Mouse (Mus musculus) limb, embryonic 12.5 days (tissue): ENCODE results near the gene Unc119. TPM values are rescaled to one million over a fixed set of nuclear protein-coding genes. Genes with fewer than 3 reads are reported as not detected.
A peak's percentile ranks its signal among the peaks of the same experiment; 100 is the strongest.

Experiments used
- ATAC-seq: fragments of 200-750 bp; cut with Nextera tagmentation; 2 replicates; pipeline ENCODE4 v1.8.0; 2017; ENCODE audit warnings: low read depth, moderate TSS enrichment; ENCODE audit not compliant: insufficient number of reproducible peaks, insufficient read depth, low FRiP score, low TSS enrichment
- H3K27ac ChIP-seq: fragments of 300-500 bp; sonication (generic); 2 replicates; pipeline ENCODE4 v1.5.1; 2016; ENCODE audit warnings: mild to moderate bottlenecking, moderate library complexity
- H3K27me3 ChIP-seq: fragments of 300-500 bp; sonication (generic); 2 replicates; pipeline ENCODE4 v1.6.1; 2016; ENCODE audit warnings: mild to moderate bottlenecking, moderate library complexity
- H3K36me3 ChIP-seq: fragments of 300-500 bp; sonication (generic); 2 replicates; pipeline ENCODE4 v1.6.1; 2016; ENCODE audit warnings: mild to moderate bottlenecking, moderate library complexity
- H3K4me1 ChIP-seq: fragments of 300-500 bp; sonication (generic); replicated peaks from 2 replicates; pipeline ENCODE4 v1.6.1; 2016
- H3K4me2 ChIP-seq: fragments of 300-500 bp; sonication (generic); 2 replicates; pipeline ENCODE4 v1.6.1; 2016; ENCODE audit warnings: mild to moderate bottlenecking, moderate library complexity
- H3K4me3 ChIP-seq: fragments of 300-500 bp; sonication (generic); replicated peaks from 2 replicates; pipeline ENCODE4 v1.5.1; 2016; ENCODE audit warnings: mild to moderate bottlenecking
- H3K9ac ChIP-seq: fragments of 300-500 bp; sonication (generic); replicated peaks from 2 replicates; pipeline ENCODE4 v1.6.1; 2016; ENCODE audit warnings: mild to moderate bottlenecking, moderate library complexity
- H3K9me3 ChIP-seq: fragments of 300-500 bp; sonication (generic); 2 replicates; pipeline ENCODE4 v1.6.1; 2016; ENCODE audit warnings: mild to moderate bottlenecking, moderate library complexity
- WGBS: fragments of 180-500 bp; shearing (Covaris S2); methylation state at CpG from one replicate; pipeline ENCODE4 v1.1.7; 2016; 5-methylcytosine and 5-hydroxymethylcytosine counted together
- polyA plus RNA-seq: library from polyadenylated mRNA; unstranded; fragments of >200 nt; fragmentation: Nextera tagmentation; extraction: Ambion mirVana; gene quantifications from 2 replicates; pipeline ENCODE4 v1.2.1, GENCODE M21; 2016

The Unc119 gene
- polyA plus RNA-seq, 1 experiment from 2014 or later = 94.8 TPM

GRCm38 (mm10) chr11:78324000-78324785 is 19.1 kb upstream of the Unc119 start:
- Histone ChIP-seq H3K4me2 (no peak overlapping the region), H3K4me3 (no peak overlapping the region), H3K36me3 (peaks cover 42% of the 10 kb centered on the region), H3K27me3 (no peaks in the 10 kb centered on the region), H3K4me1 (peaks cover 29% of the 10 kb centered on the region), H3K9me3 (no peaks in the 10 kb centered on the region), H3K9ac (no peak overlapping the region), H3K27ac (no peak overlapping the region)
- WGBS = 83% methylated on average over 15 of the region's 15 CpGs
- no peak for ATAC-seq

DNA sequence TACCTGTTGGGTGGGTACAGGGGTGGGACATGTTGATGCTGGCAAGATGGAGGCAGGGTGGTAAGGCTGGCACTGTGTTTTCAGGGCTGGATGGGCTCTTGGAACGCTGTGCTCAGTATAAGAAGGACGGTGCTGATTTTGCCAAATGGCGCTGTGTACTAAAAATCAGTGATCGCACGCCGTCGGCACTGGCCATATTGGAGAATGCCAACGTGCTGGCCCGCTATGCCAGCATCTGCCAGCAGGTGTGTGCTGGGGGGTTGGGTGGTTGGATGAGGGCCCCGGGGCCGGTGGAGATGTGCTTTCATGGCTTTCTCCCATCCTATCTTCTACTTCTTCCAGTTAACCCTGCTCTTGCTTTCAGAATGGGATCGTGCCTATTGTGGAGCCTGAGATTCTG is 18.3 kb upstream of the Unc119 start:
- Histone ChIP-seq H3K4me1 (peaks cover 35% of the 10 kb centered on the region), H3K4me3 (no peak overlapping the region), H3K27me3 (no peaks in the 10 kb centered on the region), H3K36me3 (peaks cover 34% of the 10 kb centered on the region), H3K27ac (no peak overlapping the region), H3K9ac (no peak overlapping the region), H3K9me3 (no peaks in the 10 kb centered on the region), H3K4me2 (no peak overlapping the region)
- 95% methylated on average over 12 of the region's 12 CpGs for WGBS
- no peak for ATAC-seq

GRCm38 (mm10) chr11:78327215-78327614 is 16.1 kb upstream of the Unc119 start:
- H3K4me1 ChIP-seq = peaks cover 24% of the 10 kb centered on the region
- ATAC-seq = no peak
- peaks cover 16% of the 10 kb centered on the region for H3K36me3 ChIP-seq
- no peaks in the 10 kb centered on the region for H3K9me3 ChIP-seq
- WGBS = 92% methylated on average over 4 of the region's 4 CpGs
- no peak overlapping the region for H3K9ac ChIP-seq
- no peak overlapping the region for H3K4me3 ChIP-seq
- H3K4me2 ChIP-seq = no peak overlapping the region
- no peaks in the 10 kb centered on the region for H3K27me3 ChIP-seq
- H3K27ac ChIP-seq = no peak overlapping the region

GRCm38 (mm10) chr11:78327634-78328511 is 15.4 kb upstream of the Unc119 start, which contains the start of gene Pigs:
TSS of gene Pigs (plus strand) at chr11:78328415.
- peaks cover 18% of the 10 kb centered on the region for H3K36me3 ChIP-seq
- H3K27ac ChIP-seq = no peak within 1 kb of the TSS
- peak; percentile 95 for ATAC-seq

GRCm38 (mm10) chr11:78328512-78329056 is 14.7 kb upstream of the Unc119 start:
- Histone ChIP-seq H3K9ac (peak overlapping the region; percentile 81), H3K27me3 (no peaks in the 10 kb centered on the region), H3K4me1 (peaks cover 11% of the 10 kb centered on the region), H3K27ac (no peak overlapping the region), H3K4me3 (peak overlapping the region; percentile 89), H3K9me3 (no peaks in the 10 kb centered on the region), H3K4me2 (peak overlapping the region; percentile 89), H3K36me3 (peaks cover 26% of the 10 kb centered on the region)
- peak; percentile 58; the same call in 1 of the 2 replicates for ATAC-seq
- WGBS = 1% methylated on average over 41 of the region's 41 CpGs

More at GRCm38 (mm10) chr11:78327634-78328511, 15.4 kb upstream of the Unc119 start, which contains the start of gene Pigs:
- H3K9me3 ChIP-seq = no peaks in the 10 kb centered on the region
- H3K4me3 ChIP-seq = peak within 1 kb of the TSS; percentile 89
- 14% methylated on average over 37 of the region's 37 CpGs for WGBS
- H3K4me2 ChIP-seq = peak within 1 kb of the TSS; percentile 89
- H3K9ac ChIP-seq = peak within 1 kb of the TSS; percentile 81
- H3K4me1 ChIP-seq = peaks cover 18% of the 10 kb centered on the region
- no peaks in the 10 kb centered on the region for H3K27me3 ChIP-seq

DNA sequence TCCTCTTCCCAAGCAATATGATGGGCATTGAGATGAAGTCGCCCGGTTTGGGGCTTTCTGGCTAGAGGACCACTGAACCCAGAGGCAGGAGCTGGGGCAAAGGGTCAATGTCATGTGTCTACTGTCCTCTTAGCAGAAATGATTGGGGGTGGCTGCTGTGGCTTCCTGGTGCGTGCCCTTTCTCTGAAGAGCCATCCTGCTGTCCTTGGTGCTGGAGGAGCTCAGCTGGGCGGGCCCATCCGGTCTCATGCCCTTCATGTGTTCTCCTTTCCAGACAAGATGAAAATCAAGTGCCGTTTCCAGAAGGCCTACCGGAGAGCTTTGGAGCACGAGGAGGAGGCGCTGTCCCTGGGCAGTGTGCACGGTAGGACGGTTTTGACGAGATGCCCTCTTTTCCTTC is 10.6 kb upstream of the Unc119 start:
- no peak for ATAC-seq
- H3K4me3 ChIP-seq = no peak overlapping the region
- no peak overlapping the region for H3K4me2 ChIP-seq
- no peaks in the 10 kb centered on the region for H3K27me3 ChIP-seq
- no peak overlapping the region for H3K9ac ChIP-seq
- no peak overlapping the region for H3K27ac ChIP-seq
- WGBS = 96% methylated on average over 12 of the region's 12 CpGs
- H3K9me3 ChIP-seq = no peaks in the 10 kb centered on the region
- H3K4me1 ChIP-seq = peaks cover 11% of the 10 kb centered on the region
- peaks cover 57% of the 10 kb centered on the region for H3K36me3 ChIP-seq

- Histone ChIP-seq H3K9me3 (no peaks in the 10 kb centered on the region), H3K27me3 (no peaks in the 10 kb centered on the region), H3K36me3 (peaks cover 70% of the 10 kb centered on the region), H3K4me3 (no peak overlapping the region), H3K27ac (no peak overlapping the region), H3K4me2 (no peak overlapping the region), H3K9ac (no peak overlapping the region), H3K4me1 (peaks cover 7% of the 10 kb centered on the region)
- ATAC-seq = no peak
- WGBS = 92% methylated on average over 5 of the region's 5 CpGs
Observed at GRCm38 (mm10) chr11:78333992-78334391, 9.3 kb upstream of the Unc119 start.

DNA sequence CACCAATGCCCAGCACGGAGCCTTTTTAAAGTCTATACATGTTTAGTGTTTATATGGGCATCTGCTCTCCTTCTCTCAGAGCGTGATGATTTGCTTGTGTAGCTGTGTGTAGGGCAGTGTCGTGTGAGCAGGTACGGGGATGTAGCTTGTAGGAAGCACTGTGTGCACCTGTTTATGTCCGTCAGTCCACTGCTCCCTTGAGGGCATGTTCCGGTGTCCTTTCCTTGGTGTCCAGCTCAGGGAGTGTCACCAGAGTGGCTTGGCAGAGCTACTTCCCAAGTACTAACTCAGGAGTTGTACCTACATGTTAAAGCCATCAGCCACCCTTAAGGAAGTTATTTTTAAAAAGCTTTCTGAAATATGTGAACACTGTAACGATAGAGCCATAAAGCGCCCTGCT is 6.2 kb upstream of the Unc119 start:
- no peak overlapping the region for H3K4me3 ChIP-seq
- H3K36me3 ChIP-seq = peaks cover 97% of the 10 kb centered on the region
- no peaks in the 10 kb centered on the region for H3K27me3 ChIP-seq
- ATAC-seq = no peak
- no peak overlapping the region for H3K4me2 ChIP-seq
- H3K27ac ChIP-seq = no peak overlapping the region
- 94% methylated on average over 8 of the region's 8 CpGs for WGBS
- H3K4me1 ChIP-seq = no peaks in the 10 kb centered on the region
- H3K9me3 ChIP-seq = no peaks in the 10 kb centered on the region
- no peak overlapping the region for H3K9ac ChIP-seq

- Histone ChIP-seq H3K27me3 (no peaks in the 10 kb centered on the region), H3K4me1 (peaks cover 28% of the 10 kb centered on the region), H3K4me2 (no peak overlapping the region), H3K9me3 (no peaks in the 10 kb centered on the region), H3K9ac (0 out of 2 replicates have a peak overlapping the region, but pooled peaks have one; percentile 12), H3K4me3 (no peak overlapping the region), H3K27ac (no peak overlapping the region), H3K36me3 (peaks cover 53% of the 10 kb centered on the region)
- 85% methylated on average over 12 of the region's 12 CpGs for WGBS
- no peak for ATAC-seq
Observed at GRCm38 (mm10) chr11:78341702-78342101, 1.6 kb upstream of the Unc119 start.

- Histone ChIP-seq H3K4me3 (peak overlapping the region; percentile 89), H3K27ac (peak overlapping the region; percentile 95; the same call in 1 of the 2 replicates), H3K36me3 (peaks cover 47% of the 10 kb centered on the region), H3K27me3 (no peaks in the 10 kb centered on the region), H3K4me1 (peaks cover 29% of the 10 kb centered on the region), H3K9ac (peak overlapping the region; percentile 91), H3K4me2 (peak overlapping the region; percentile 65), H3K9me3 (no peaks in the 10 kb centered on the region)
- no peak for ATAC-seq
- WGBS = 85% methylated on average over 6 of the region's 6 CpGs
Observed at GRCm38 (mm10) chr11:78344328-78344889, 1.1 kb downstream of the Unc119 start.
